Mouse (Mus musculus): Measurements from ENCODE around the gene Ermap.
A peak's percentile ranks its signal among the peaks of the same experiment; 100 is the strongest.

Ermap gene

GRCm38 (mm10) chr4:119183525-119183924 lies 6.3 kb downstream of the Ermap start:
- no peak for DNase-seq

GRCm38 (mm10) chr4:119181456-119181855 lies 8.4 kb downstream of the Ermap start:
- DNase-seq = no peak

- DNase-seq = no peak
These were observed 9.6 kb downstream of the Ermap start for GRCm38 (mm10) chr4:119180133-119180707.

- no peak for DNase-seq
These were observed 11.5 kb downstream of the Ermap start for GRCm38 (mm10) chr4:119178331-119178730.

- no peak for DNase-seq
These were observed 12.1 kb downstream of the Ermap start for GRCm38 (mm10) chr4:119177702-119178101.

GRCm38 (mm10) chr4:119173851-119174453 lies 15.9 kb downstream of the Ermap start, which contains the start of gene Zfp691:
TSS of gene Zfp691 (minus strand) at chr4:119174195.
- peak; percentile 94 for DNase-seq

- peak; percentile 42 for DNase-seq
These were observed 16.7 kb downstream of the Ermap start for GRCm38 (mm10) chr4:119172919-119173650.

- peak; percentile 69 for DNase-seq
These were observed 22.1 kb downstream of the Ermap start for GRCm38 (mm10) chr4:119167663-119168062.

GRCm38 (mm10) chr4:119167068-119167467 lies 22.7 kb downstream of the Ermap start:
- DNase-seq = no peak

GRCm38 (mm10) chr4:119165916-119166315 lies 23.9 kb downstream of the Ermap start:
- no peak for DNase-seq

GRCm38 (mm10) chr4:119162990-119163389 lies 26.8 kb downstream of the Ermap start:
- DNase-seq = no peak

- DNase-seq = no peak
These were observed 28.5 kb downstream of the Ermap start for GRCm38 (mm10) chr4:119161358-119161757.

GRCm38 (mm10) chr4:119157891-119158290 lies 31.9 kb downstream of the Ermap start:
- no peak for DNase-seq

- no peak for DNase-seq
These were observed 32.6 kb downstream of the Ermap start for GRCm38 (mm10) chr4:119157186-119157585.

GRCm38 (mm10) chr4:119148741-119149140 lies 41.1 kb downstream of the Ermap start:
- DNase-seq = no peak

GRCm38 (mm10) chr4:119147347-119147746 lies 42.5 kb downstream of the Ermap start:
- DNase-seq = no peak

GRCm38 (mm10) chr4:119146816-119147215 lies 43.0 kb downstream of the Ermap start:
- DNase-seq = no peak

GRCm38 (mm10) chr4:119142230-119142871 lies 47.5 kb downstream of the Ermap start:
- DNase-seq = no peak

GRCm38 (mm10) chr4:119141191-119141590 lies 48.6 kb downstream of the Ermap start:
- DNase-seq = no peak

- no peak for DNase-seq
These were observed 49.7 kb downstream of the Ermap start for GRCm38 (mm10) chr4:119140126-119140525.

GRCm38 (mm10) chr4:119138776-119139175 lies 51.0 kb downstream of the Ermap start:
- no peak for DNase-seq

- peak; percentile 75 for DNase-seq
These were observed 51.6 kb downstream of the Ermap start for GRCm38 (mm10) chr4:119138171-119138570.

- no peak for DNase-seq
These were observed 52.5 kb downstream of the Ermap start for GRCm38 (mm10) chr4:119137313-119137712.

GRCm38 (mm10) chr4:119133860-119134259 lies 56.0 kb downstream of the Ermap start:
- no peak for DNase-seq
